Mouse (Mus musculus) stomach, postnatal 0 days (tissue): ENCODE measurements around the gene Hist1h2bp. TPM values are rescaled to one million over a fixed set of nuclear protein-coding genes. Genes with fewer than 3 reads are reported as not detected.
"Not testable (repeated sequence)": the region's sequence is repeated elsewhere in the genome, so short reads cannot be mapped to it uniquely, and the experiment has no call there.

Experiments used
- ATAC-seq: fragments of 200-750 bp; cut with Nextera tagmentation; 2 replicates; pipeline ENCODE4 v1.8.0; 2017; ENCODE audit not compliant: low FRiP score, low TSS enrichment
- DNase-seq: peaks from one replicate; pipeline ENCODE4 v3.0.0-alpha.2; 2016; ENCODE audit warnings: low spot score
- H3K27ac ChIP-seq: fragments of 300-500 bp; sonication (generic); replicated peaks from 2 replicates; pipeline ENCODE4 v1.5.1; 2014; ENCODE audit warnings: mild to moderate bottlenecking, control low read depth
- H3K27me3 ChIP-seq: fragments of 300-500 bp; sonication (generic); 2 replicates; pipeline ENCODE4 v1.6.1; 2014; ENCODE audit warnings: low read length; ENCODE audit not compliant: control insufficient read depth, insufficient read depth
- H3K36me3 ChIP-seq: fragments of 300-500 bp; sonication (generic); 2 replicates; pipeline ENCODE4 v1.6.1; 2014; ENCODE audit warnings: low read length, mixed read lengths; ENCODE audit not compliant: control insufficient read depth, insufficient read depth
- H3K4me1 ChIP-seq: fragments of 300-500 bp; sonication (generic); replicated peaks from 2 replicates; pipeline ENCODE4 v1.6.1; 2014; ENCODE audit warnings: antibody characterized with exemption; ENCODE audit not compliant: control insufficient read depth, insufficient read depth
- H3K4me2 ChIP-seq: fragments of 300-500 bp; sonication (generic); replicated peaks from 2 replicates; pipeline ENCODE4 v1.6.1; 2014; ENCODE audit warnings: low read depth, mild to moderate bottlenecking, control low read depth, moderate library complexity
- H3K4me3 ChIP-seq: fragments of 300-500 bp; sonication (generic); 2 replicates; pipeline ENCODE4 v1.5.1; 2014; ENCODE audit warnings: low read depth, low read length, control low read depth
- H3K9ac ChIP-seq: fragments of 300-500 bp; sonication (generic); 2 replicates; pipeline ENCODE4 v1.6.1; 2014; ENCODE audit warnings: mild to moderate bottlenecking, low read length, control low read depth, mixed read lengths
- H3K9me3 ChIP-seq: fragments of 300-500 bp; sonication (generic); 2 replicates; pipeline ENCODE4 v1.6.1; 2016; ENCODE audit warnings: low read length; ENCODE audit not compliant: control insufficient read depth
- CTCF ChIP-seq: IDR thresholded peaks from 2 replicates; pipeline ENCODE4 v1.5.1; 2016; ENCODE audit warnings: antibody characterized with exemption, low read depth, mild to moderate bottlenecking, moderate library complexity
- EP300 ChIP-seq: optimal IDR thresholded peaks from 2 replicates; pipeline ENCODE3; 2016; ENCODE audit warnings: antibody characterized with exemption
- WGBS: fragments of 180-500 bp; shearing (Covaris S2); extraction: QIAGEN DNeasy Blood & Tissue Kit; methylation state at CpG from one replicate; pipeline ENCODE4 v1.1.7; 2014; 5-methylcytosine and 5-hydroxymethylcytosine counted together
- polyA plus RNA-seq: library from polyadenylated mRNA; unstranded; fragments of >200 nt; fragmentation: Nextera tagmentation; extraction: Ambion mirVana; gene quantifications from 2 replicates; pipeline ENCODE4 v1.2.1, GENCODE M21; 2015

Hist1h2bp gene
- polyA plus RNA-seq, 1 experiment from 2014 or later: 2.0 TPM

DNA sequence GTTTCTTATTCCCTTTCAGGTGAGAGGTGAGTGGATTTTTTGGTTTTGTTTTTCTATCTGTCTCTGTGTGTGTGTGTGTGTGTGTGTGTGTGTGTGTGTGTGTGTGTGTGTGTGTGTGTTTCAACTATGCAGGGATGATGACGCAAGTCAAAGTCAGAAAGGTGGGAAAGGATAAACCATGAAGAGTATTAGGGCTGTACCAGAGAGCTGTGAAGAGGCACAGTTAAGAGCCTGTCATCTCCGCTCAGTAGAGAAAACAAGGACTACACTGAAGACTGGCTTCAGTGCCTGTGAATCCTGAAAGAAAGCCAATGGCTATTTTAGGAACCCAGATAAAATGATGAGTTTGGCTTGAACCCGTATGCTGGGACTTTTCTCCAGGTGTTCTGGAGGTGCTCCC, 35.4 kb upstream of the Hist1h2bp start:
- Histone ChIP-seq H3K36me3 (no peaks in the 10 kb centered on the region), H3K4me1 (no peaks in the 10 kb centered on the region), H3K27ac (no peak overlapping the region), H3K4me3 (no peak overlapping the region), H3K9me3 (no peaks in the 10 kb centered on the region), H3K27me3 (no peaks in the 10 kb centered on the region), H3K9ac (no peak overlapping the region), H3K4me2 (no peak overlapping the region)
- TF ChIP-seq EP300: no peak
- TF ChIP-seq CTCF: no peak
- DNase-seq: no peak
- whole genome bisulfite sequencing: 63% methylated on average over 3 of the region's 3 CpGs
- no peak for ATAC-seq

DNA sequence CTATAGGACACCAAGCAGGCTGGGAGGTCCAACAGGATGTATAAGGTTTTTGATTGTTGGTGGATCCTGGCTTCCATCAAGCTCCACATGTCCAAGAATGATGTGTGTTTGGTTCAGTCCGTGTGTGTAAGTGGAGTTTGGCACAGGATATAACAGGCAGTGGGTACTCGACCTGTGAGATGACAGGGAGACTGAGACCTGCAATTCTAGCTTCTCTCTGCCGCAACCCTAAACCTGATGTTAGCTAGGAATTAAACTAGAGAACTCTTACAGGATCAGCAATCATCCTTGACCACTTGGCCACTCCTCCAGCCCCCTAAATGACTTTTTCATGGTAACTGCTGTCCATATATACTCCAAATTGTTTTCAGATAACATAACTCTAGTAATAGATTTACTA, 34.9 kb upstream of the Hist1h2bp start:
- DNase-seq (no peak), ATAC-seq (no peak)
- Histone ChIP-seq H3K9ac (0 out of 2 replicates have a peak overlapping the region, but pooled peaks have one; percentile 8), H3K9me3 (no peaks in the 10 kb centered on the region), H3K4me2 (peak overlapping the region; percentile 66), H3K4me3 (no peak overlapping the region), H3K4me1 (no peaks in the 10 kb centered on the region), H3K27ac (no peak overlapping the region), H3K36me3 (no peaks in the 10 kb centered on the region), H3K27me3 (no peaks in the 10 kb centered on the region)
- TF ChIP-seq EP300: no peak
- TF ChIP-seq CTCF: no peak
- 25% methylated on average over 3 of the region's 3 CpGs for WGBS

DNA sequence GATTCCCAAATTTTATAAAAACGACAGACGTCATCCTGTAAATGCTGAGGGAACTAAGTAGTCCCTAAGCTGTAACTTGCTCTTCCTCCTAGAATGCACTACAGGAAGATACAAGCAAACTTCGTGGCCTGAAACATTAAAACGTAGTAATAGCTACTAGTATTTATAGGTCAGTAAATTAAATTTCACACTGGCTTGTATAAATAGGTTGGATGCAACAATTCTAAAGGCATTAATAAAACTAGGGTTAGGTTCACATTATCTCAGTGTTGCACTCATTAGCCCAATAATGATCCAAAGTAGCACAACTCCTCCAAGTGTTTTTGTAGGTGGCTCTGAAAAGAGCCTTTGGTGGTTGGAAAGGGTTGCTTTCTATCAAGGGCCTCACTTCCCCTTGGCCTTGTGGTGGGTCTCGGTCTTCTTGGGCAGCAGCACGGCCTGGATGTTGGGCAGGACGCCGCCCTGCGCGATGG, 34.2 kb upstream of the Hist1h2bp start:
- peak overlapping the region; percentile 49 for H3K9ac ChIP-seq
- peak overlapping the region; percentile 66 for H3K4me2 ChIP-seq
- H3K27ac ChIP-seq: peak overlapping the region; percentile 91
- H3K4me3 ChIP-seq: peak overlapping the region; percentile 43
- TF ChIP-seq EP300 (no peak), CTCF (no peak)
- 1% methylated on average over 10 of the region's 10 CpGs for WGBS
- no peak for ATAC-seq
- no peaks in the 10 kb centered on the region for H3K27me3 ChIP-seq
- H3K36me3 ChIP-seq: no peaks in the 10 kb centered on the region
- no peaks in the 10 kb centered on the region for H3K4me1 ChIP-seq
- no peak for DNase-seq
- no peaks in the 10 kb centered on the region for H3K9me3 ChIP-seq

GRCm38 (mm10) chr13:21753524-21754285, 33.6 kb upstream of the Hist1h2bp start, which contains the start of the genes Hist1h2ak and Hist1h2bn:
Hist1h2ak (minus strand) TSS chr13:21753827.
Hist1h2bn (plus strand) TSS chr13:21754123.
- Histone ChIP-seq H3K9ac (peak within 1 kb of the TSS; percentile 55), H3K27ac (peak within 1 kb of the TSS; percentile 91), H3K4me2 (peak within 1 kb of the TSS; percentile 66), H3K4me3 (peak within 1 kb of the TSS; percentile 43)
- ATAC-seq: peak; percentile 97
- not testable (repeated sequence) for H3K9me3 ChIP-seq, H3K36me3 ChIP-seq, H3K27me3 ChIP-seq, H3K4me1 ChIP-seq
- TF ChIP-seq CTCF: peak; percentile 50
- peak; percentile 65 for DNase-seq
- WGBS: 0% methylated on average over 37 of the region's 50 CpGs

GRCm38 (mm10) chr13:21754294-21755001, 32.8 kb upstream of the Hist1h2bp start:
- not testable (repeated sequence) for H3K36me3 ChIP-seq, ATAC-seq, H3K4me1 ChIP-seq, H3K27me3 ChIP-seq, H3K9me3 ChIP-seq
- peak overlapping the region; percentile 43 for H3K4me3 ChIP-seq
- H3K27ac ChIP-seq: peak overlapping the region; percentile 91
- under 1% methylated on average over 18 of the region's 26 CpGs for WGBS
- peak overlapping the region; percentile 55; the same call in 1 of the 2 replicates for H3K9ac ChIP-seq
- H3K4me2 ChIP-seq: peak overlapping the region; percentile 66
- DNase-seq: peak; percentile 42

DNA sequence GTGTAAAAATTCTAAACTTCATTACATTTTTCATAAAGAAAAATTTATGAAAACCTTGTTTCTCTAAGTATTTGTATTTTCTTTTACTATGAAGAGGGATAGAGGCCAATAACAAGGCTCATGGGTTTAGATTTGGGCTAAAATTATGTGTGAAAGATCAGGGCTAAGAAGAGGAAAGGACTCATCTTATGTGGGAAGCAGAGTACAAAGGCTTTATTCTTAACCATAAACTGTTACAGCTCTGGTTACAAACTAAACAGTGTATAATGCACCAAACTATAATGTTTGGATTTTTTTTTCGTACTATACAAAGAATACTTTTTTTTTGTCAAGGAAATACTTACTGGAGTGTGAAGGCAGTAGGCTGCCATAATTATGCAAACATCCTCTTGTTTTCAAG, 31.6 kb upstream of the Hist1h2bp start:
- Histone ChIP-seq H3K9ac (no peak overlapping the region), H3K27ac (no peak overlapping the region), H3K27me3 (no peaks in the 10 kb centered on the region), H3K36me3 (no peaks in the 10 kb centered on the region), H3K4me3 (no peak overlapping the region), H3K9me3 (no peaks in the 10 kb centered on the region), H3K4me1 (no peaks in the 10 kb centered on the region), H3K4me2 (no peak overlapping the region)
- TF ChIP-seq EP300: no peak
- no peak for TF ChIP-seq CTCF
- ATAC-seq (no peak), DNase-seq (no peak)
- WGBS: 49% methylated on average over 1 of the region's 1 CpGs
